Comparison of ENCODE assay signal across 11 mouse cellular contexts in genomic region chr5:132186221-132186620, GRCm38 (mm10).
DNase-seq lines count a peak whose midpoint lies in the region; ATAC-seq and TF ChIP-seq lines count a peak whose summit lies in the region.
"Had no signal": no experiment of that assay in that cellular context is flagged by ENCODE, and none has a peak within 500 bp of the region (broad histone marks: within the 10 kb centered on the region; RNA-seq: fewer than 3 reads in every experiment).

No protein-coding gene starts in this region.

- H3K27me3 ChIP-seq in kidney, adult 2 months (replicated peaks; ENCODE audit: control insufficient read depth, insufficient read depth, low read length): no peaks in the 10 kb centered on the region
- H3K27me3 ChIP-seq in limb, embryonic 10.5 days (ENCODE audit: low read depth, poor library complexity, severe bottlenecking): no peaks in the 10 kb centered on the region
- H3K27me3 ChIP-seq: lung, embryonic 15.5 days; neural tube, embryonic 12.5 days had no signal

- H3K9me3 ChIP-seq in limb, embryonic 10.5 days (replicated peaks): no peaks in the 10 kb centered on the region
- H3K9me3 ChIP-seq: lung, embryonic 15.5 days; neural tube, embryonic 12.5 days had no signal

- TF ChIP-seq POLR2A in kidney, adult 2 months (IDR thresholded peaks at IDR 0.05; ENCODE audit: low read depth, low read length): no peak

- no peak for TF ChIP-seq CTCF in kidney, adult 2 months (conservative IDR thresholded peaks at IDR 0.05; ENCODE audit: insufficient read depth, insufficient read length, low read depth, low read length)

- no peak for ATAC-seq in monocyte, adult 5-6 weeks (replicated peaks; ENCODE audit: insufficient number of reproducible peaks, low FRiP score, low TSS enrichment, poor library complexity, severe bottlenecking)
- ATAC-seq: inflammation-experienced regulatory T-cells, adult 6 months had no signal

- no peak overlapping the region for H3K4me3 ChIP-seq in kidney, adult 2 months (ENCODE audit: insufficient read depth, low read depth, low read length)
- H3K4me3 ChIP-seq in limb, embryonic 10.5 days: no peak overlapping the region
- H3K4me3 ChIP-seq: lung, embryonic 15.5 days; neural tube, embryonic 12.5 days had no signal

- WGBS in kidney, adult 2 months: 42% methylated on average over 7 of the region's 7 CpGs
- WGBS in limb, embryonic 10.5 days: 67% methylated on average over 7 of the region's 7 CpGs

- H3K4me1 ChIP-seq in kidney, adult 2 months (ENCODE audit: control insufficient read depth, insufficient read depth, low read length): peaks cover 31% of the 10 kb centered on the region
- peaks cover 57% of the 10 kb centered on the region for H3K4me1 ChIP-seq in limb, embryonic 10.5 days

- no peaks in the 10 kb centered on the region for H3K36me3 ChIP-seq in kidney, adult 2 months (ENCODE audit: control insufficient read depth, insufficient read depth, low read length)
- no peaks in the 10 kb centered on the region for H3K36me3 ChIP-seq in limb, embryonic 10.5 days
- H3K36me3 ChIP-seq: lung, embryonic 15.5 days; neural tube, embryonic 12.5 days had no signal

- H3K27ac ChIP-seq in kidney, adult 2 months (ENCODE audit: insufficient read depth, low read depth, low read length): peak overlapping the region; percentile 94; the same call in 1 of the 2 replicates
- H3K27ac ChIP-seq in limb, embryonic 10.5 days: peak overlapping the region; percentile 48; the same call in 1 of the 2 replicates
- H3K27ac ChIP-seq: neural tube, embryonic 12.5 days had no signal

- DNase-seq in kidney, adult 2 months: peak; percentile 1
- no peak for DNase-seq in kidney, adult 8-10 months
- peak; percentile 13 for DNase-seq in embryo, embryonic 11.5 days (ENCODE audit: low read depth, low spot score)
- DNase-seq in fat pad, adult 2 months (ENCODE audit: extremely low read depth, low read depth, low spot score): peak; percentile 52
- DNase-seq in limb, embryonic 10.5 days (ENCODE audit: low spot score): no peak
- DNase-seq in MN1 (ENCODE audit: low spot score): no peak
- DNase-seq: cerebellum, adult 11 months had no signal

Comparison
In these comparisons a context has a peak if more than half of its experiments do, and no peak if none do; other contexts are left out.
1. DNase-seq: peak in kidney, adult 2 months (single experiment), embryo, embryonic 11.5 days (single experiment) and fat pad, adult 2 months (single experiment); none in kidney, adult 8-10 months (0 of 2), limb, embryonic 10.5 days (single experiment) and MN1 (single experiment).